Mouse (Mus musculus) adrenal gland, postnatal 36 days (tissue): ENCODE measurements around the gene Ppfia1. TPM values are rescaled to one million over a fixed set of nuclear protein-coding genes. Genes with fewer than 3 reads are reported as not detected.
A peak's percentile ranks its signal among the peaks of the same experiment; 100 is the strongest.

ENCODE experiments used
- DNase-seq, 2 experiments: peaks; one replicate each; pipeline ENCODE4 v3.0.0; 2021; ENCODE audit warnings: mixed read lengths in 1 of 2
- long read RNA-seq, 2 experiments: library from polyadenylated mRNA; stranded (forward); transcript quantifications; one replicate each; pipeline ENCODE4 v2.0.0; 2021; ENCODE audit warnings: borderline sequencing depth in 2 of 2
- total RNA-seq, 2 experiments: library from RNA; stranded (reverse); gene quantifications; 2 replicates each; pipeline ENCODE4 v1.2.3; 2021

Ppfia1 gene
- 10 to 100 TPM; 51.4 to 55.7 TPM for total RNA-seq
- long read RNA-seq, experiment 1, partial matches to known transcripts, result 3 of 26 reads
- long read RNA-seq, experiment 1, other reads (novel, unspliced or antisense), result 23 of 26 reads
- long read RNA-seq, experiment 2, partial matches to known transcripts, result 2 of 13 reads
- long read RNA-seq, experiment 2, other reads (novel, unspliced or antisense), result 11 of 13 reads

- peak; percentile 99 to 100 for DNase-seq
These were observed at the start of gene Ppfia1 for GRCm38 (mm10) chr7:144553237-144554122. Gene Ppfia1, minus strand, starts transcription at chr7:144553729.

GRCm38 (mm10) chr7:144600333-144600900, 46.9 kb upstream of the Ppfia1 start:
- DNase-seq, result no peak

- DNase-seq, result no peak
These were observed 36.0 kb upstream of the Ppfia1 start for GRCm38 (mm10) chr7:144589508-144589907.

GRCm38 (mm10) chr7:144587291-144587690, 33.8 kb upstream of the Ppfia1 start:
- peak; percentile 61 to 75 for DNase-seq

GRCm38 (mm10) chr7:144585648-144586047, 32.1 kb upstream of the Ppfia1 start:
- peak; percentile 77 to 84 for DNase-seq

- peak; percentile 37 to 60 for DNase-seq
These were observed 30.1 kb upstream of the Ppfia1 start for GRCm38 (mm10) chr7:144583619-144584018.

GRCm38 (mm10) chr7:144582284-144582980, 28.9 kb upstream of the Ppfia1 start, which contains the start of gene Fadd:
Gene Fadd, minus strand, starts transcription at chr7:144582463.
- peak; percentile 95 to 97 for DNase-seq

- DNase-seq, result peak; percentile 88
These were observed 28.2 kb upstream of the Ppfia1 start for GRCm38 (mm10) chr7:144581559-144582283.

GRCm38 (mm10) chr7:144577876-144578275, 24.3 kb upstream of the Ppfia1 start:
- DNase-seq, result peak in 1 of 2 experiments; percentile 51

GRCm38 (mm10) chr7:144572234-144572633, 18.7 kb upstream of the Ppfia1 start:
- no peak for DNase-seq

- DNase-seq, result no peak
These were observed 18.1 kb upstream of the Ppfia1 start for GRCm38 (mm10) chr7:144571598-144571997.

- DNase-seq, result peak; percentile 29 to 52
These were observed 15.9 kb upstream of the Ppfia1 start for GRCm38 (mm10) chr7:144569428-144569827.

- no peak for DNase-seq
These were observed 14.6 kb upstream of the Ppfia1 start for GRCm38 (mm10) chr7:144568091-144568490.

GRCm38 (mm10) chr7:144566921-144567682, 13.6 kb upstream of the Ppfia1 start:
- DNase-seq, result no peak

- DNase-seq, result peak; percentile 29 to 47
These were observed 10.1 kb upstream of the Ppfia1 start for GRCm38 (mm10) chr7:144563456-144564155.

- DNase-seq, result no peak
These were observed 8.5 kb upstream of the Ppfia1 start for GRCm38 (mm10) chr7:144562016-144562415.

GRCm38 (mm10) chr7:144560594-144560993, 7.1 kb upstream of the Ppfia1 start:
- no peak for DNase-seq

GRCm38 (mm10) chr7:144558552-144558951, 5.0 kb upstream of the Ppfia1 start:
- DNase-seq, result no peak

- no peak for DNase-seq
These were observed 569 bp upstream of the Ppfia1 start for GRCm38 (mm10) chr7:144554123-144554472.

- no peak for DNase-seq
These were observed 1.3 kb downstream of the Ppfia1 start for GRCm38 (mm10) chr7:144552274-144552673.
